Mouse (Mus musculus) embryonic fibroblast, embryonic 13.5 days (primary cell): ENCODE results near the gene Tas2r106.

ENCODE experiments used
- CTCF ChIP-seq: IDR thresholded peaks from 2 replicates; pipeline ENCODE4 v1.5.1; 2011; ENCODE audit warnings: mild to moderate bottlenecking, control low read depth, low read length, moderate library complexity, borderline replicate concordance; ENCODE audit not compliant: insufficient read depth
- POLR2A ChIP-seq: IDR thresholded peaks from 2 replicates; pipeline ENCODE4 v1.6.1; 2011; ENCODE audit warnings: low read depth, mild to moderate bottlenecking, control low read depth, low read length, moderate library complexity

DNA sequence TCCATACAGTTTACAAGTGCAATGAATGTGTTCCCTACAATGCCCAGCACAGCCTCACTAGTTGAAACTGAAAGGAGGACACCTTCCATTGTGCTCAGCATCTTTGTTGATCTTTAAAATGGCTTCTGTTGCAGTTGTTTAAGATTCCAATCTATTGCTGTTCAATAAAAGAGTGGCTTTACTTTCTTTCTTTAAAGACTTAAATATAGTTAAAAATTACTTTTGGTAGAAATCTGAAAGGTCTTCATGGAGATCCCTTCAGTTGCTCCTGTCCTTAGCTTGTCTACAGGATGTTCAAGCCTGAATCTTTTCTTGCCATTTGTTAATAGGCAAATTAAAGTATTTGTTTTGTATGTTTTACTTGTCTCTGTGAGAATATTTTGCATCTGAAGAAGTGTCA, 11.3 kb upstream of the Tas2r106 start, which contains the start of gene Tas2r114:
- TF ChIP-seq CTCF (no peak), POLR2A (no peak)
